ENCODE assay signal across 8 mouse cellular contexts in genomic region chr10:86778398-86779116, GRCm38 (mm10). TPM values are rescaled to one million over a fixed set of nuclear protein-coding genes. Genes with fewer than 3 reads are reported as not detected.
DNase-seq lines count a peak whose midpoint lies in the region; ATAC-seq and TF ChIP-seq lines count a peak whose summit lies in the region.

Nt5dc3 (plus strand) TSS chr10:86779005.

- DNase-seq in 3T3-L1 (ENCODE audit: low read depth, low spot score) = peak; percentile 98
- DNase-seq in adrenal gland, postnatal 4 days (ENCODE audit: low spot score in 2 of 2) = peak; percentile 86 to 92
- DNase-seq in embryonic facial prominence, embryonic 14.5 days (ENCODE audit: low spot score) = peak; percentile 97
- DNase-seq in heart, adult 2 months = peak; percentile 97 to 99
- DNase-seq in kidney, adult 8-10 months = peak; percentile 98
- peak; percentile 93 to 96 for DNase-seq in spleen, postnatal 10 days (ENCODE audit: low spot score in 2 of 2)

- no peak for TF ChIP-seq CTCF in heart, adult 2 months (IDR thresholded peaks at IDR 0.05)

- no peaks in the 10 kb centered on the region for H3K9me3 ChIP-seq in embryonic facial prominence, embryonic 14.5 days (ENCODE audit: control insufficient read depth, low read length)
- no peaks in the 10 kb centered on the region for H3K9me3 ChIP-seq in limb, embryonic 13.5 days
- H3K9me3 ChIP-seq in midbrain, embryonic 16.5 days (replicated peaks; ENCODE audit: control insufficient read depth, low read length, poor library complexity, severe bottlenecking) = no peaks in the 10 kb centered on the region

- intact Hi-C loops in heart, adult 2 months (cut with DNase I) = loop anchor here (1.0 to 10.0 kb wide), 3 partner anchors 36 to 196 kb away; no protein-coding TSS in a partner anchor

- no peaks in the 10 kb centered on the region for H3K79me2 ChIP-seq in heart, adult 2 months (replicated peaks; ENCODE audit: control insufficient read depth, insufficient read depth, low read length)

- peak; percentile 95 for ATAC-seq in embryonic facial prominence, embryonic 14.5 days (ENCODE audit: low read depth)
- peak; percentile 96 for ATAC-seq in limb, embryonic 13.5 days (ENCODE audit: low FRiP score, low read depth)
- peak; percentile 95 for ATAC-seq in midbrain, embryonic 16.5 days

- H3K9ac ChIP-seq in embryonic facial prominence, embryonic 14.5 days (ENCODE audit: low read depth, low read length) = peak within 1 kb of the TSS; percentile 75
- H3K9ac ChIP-seq in heart, adult 2 months (ENCODE audit: low read depth, low read length) = peak within 1 kb of the TSS; percentile 83
- peak within 1 kb of the TSS; percentile 75 for H3K9ac ChIP-seq in limb, embryonic 13.5 days
- H3K9ac ChIP-seq in midbrain, embryonic 16.5 days (ENCODE audit: low read depth, low read length) = peak within 1 kb of the TSS; percentile 80

- peak within 1 kb of the TSS; percentile 66 for H3K4me3 ChIP-seq in embryonic facial prominence, embryonic 14.5 days (ENCODE audit: low read depth, low read length)
- peak within 1 kb of the TSS; percentile 70 for H3K4me3 ChIP-seq in heart, adult 2 months
- H3K4me3 ChIP-seq in limb, embryonic 13.5 days = peak within 1 kb of the TSS; percentile 72
- peak within 1 kb of the TSS; percentile 65 for H3K4me3 ChIP-seq in midbrain, embryonic 16.5 days (ENCODE audit: low read depth, low read length)

- no peak within 1 kb of the TSS; the same call in 1 of the 2 replicates for H3K27ac ChIP-seq in embryonic facial prominence, embryonic 14.5 days (replicated peaks; ENCODE audit: low read depth, low read length)
- H3K27ac ChIP-seq in heart, adult 2 months = peak within 1 kb of the TSS; percentile 99
- no peak within 1 kb of the TSS for H3K27ac ChIP-seq in limb, embryonic 13.5 days
- peak within 1 kb of the TSS; percentile 69 for H3K27ac ChIP-seq in midbrain, embryonic 16.5 days (ENCODE audit: low read length)

- peak within 1 kb of the TSS; percentile 89 for H3K4me2 ChIP-seq in embryonic facial prominence, embryonic 14.5 days (ENCODE audit: low read depth, low read length)
- peak within 1 kb of the TSS; percentile 98 for H3K4me2 ChIP-seq in limb, embryonic 13.5 days (replicated peaks)
- peak within 1 kb of the TSS; percentile 73 for H3K4me2 ChIP-seq in midbrain, embryonic 16.5 days (ENCODE audit: low read length)

- H3K27me3 ChIP-seq in embryonic facial prominence, embryonic 14.5 days (replicated peaks; ENCODE audit: control insufficient read depth, insufficient read depth, low read length) = no peaks in the 10 kb centered on the region
- H3K27me3 ChIP-seq in heart, adult 2 months (ENCODE audit: control insufficient read depth, insufficient read depth, low read length) = no peaks in the 10 kb centered on the region
- H3K27me3 ChIP-seq in limb, embryonic 13.5 days = peaks cover 22% of the 10 kb centered on the region; the same call in 1 of the 2 replicates
- H3K27me3 ChIP-seq in midbrain, embryonic 16.5 days (ENCODE audit: control insufficient read depth, insufficient read depth, low read depth, low read length) = no peaks in the 10 kb centered on the region

- H3K4me1 ChIP-seq in embryonic facial prominence, embryonic 14.5 days (ENCODE audit: control insufficient read depth, insufficient read depth, low read length) = peaks cover 7% of the 10 kb centered on the region; the same call in 1 of the 2 replicates
- H3K4me1 ChIP-seq in heart, adult 2 months (ENCODE audit: control insufficient read depth, insufficient read depth, low read length) = peaks cover 6% of the 10 kb centered on the region
- peaks cover 29% of the 10 kb centered on the region for H3K4me1 ChIP-seq in limb, embryonic 13.5 days
- H3K4me1 ChIP-seq in midbrain, embryonic 16.5 days (ENCODE audit: control insufficient read depth, insufficient read depth, low read length) = peaks cover 31% of the 10 kb centered on the region

- WGBS in embryonic facial prominence, embryonic 14.5 days = 2% methylated on average over 30 of the region's 44 CpGs
- WGBS in heart, adult 2 months = 1% methylated on average over 44 of the region's 44 CpGs
- under 1% methylated on average over 44 of the region's 44 CpGs for WGBS in limb, embryonic 13.5 days
- WGBS in midbrain, embryonic 16.5 days = 1% methylated on average over 44 of the region's 44 CpGs

- no peaks in the 10 kb centered on the region for H3K36me3 ChIP-seq in embryonic facial prominence, embryonic 14.5 days (ENCODE audit: control insufficient read depth, insufficient read depth, low read length)
- H3K36me3 ChIP-seq in heart, adult 2 months (ENCODE audit: control insufficient read depth, insufficient read depth, low read length) = no peaks in the 10 kb centered on the region
- H3K36me3 ChIP-seq in limb, embryonic 13.5 days = no peaks in the 10 kb centered on the region
- no peaks in the 10 kb centered on the region for H3K36me3 ChIP-seq in midbrain, embryonic 16.5 days (ENCODE audit: control insufficient read depth, insufficient read depth, low read length)

- TF ChIP-seq EP300 in heart, adult 2 months (IDR thresholded peaks at IDR 0.05; ENCODE audit: insufficient read depth, low read depth, low read length) = peak; percentile 78

- TF ChIP-seq POLR2A in heart, adult 2 months (IDR thresholded peaks at IDR 0.05; ENCODE audit: insufficient read depth, low read depth, low read length) = peak; percentile 93

RNA-seq across cellular contexts. Expression of gene Nt5dc3, which starts in this region (rescaled TPM):
- total RNA-seq in adrenal gland, postnatal 4 days (2021) = 10 to 100 TPM; 23.4 to 25.5 TPM
- 2.3 TPM in 2 replicates for polyA plus RNA-seq in embryonic facial prominence, embryonic 14.5 days (2014; fragmentation: Nextera tagmentation; extraction: Ambion mirVana)
- total RNA-seq in heart, adult 2 months (2021) = 10 to 100 TPM; 33.9 to 36.6 TPM
- 25.3 and 45.6 TPM in 2 replicates for polyA plus RNA-seq in heart, adult 2 months (2012; rRNA removed)
- 0.83 and 0.98 TPM in 2 replicates for polyA plus RNA-seq in limb, embryonic 13.5 days (2015; fragmentation: Nextera tagmentation; extraction: Ambion mirVana)
- 15.2 and 15.9 TPM in 2 replicates for polyA plus RNA-seq in midbrain, embryonic 16.5 days (2015; fragmentation: Nextera tagmentation; extraction: Ambion mirVana)

Comparison
In these comparisons a context has a peak if more than half of its experiments do, and no peak if none do; other contexts are left out.
1. Peak in ATAC-seq, H3K4me3 ChIP-seq, H3K9ac ChIP-seq and H3K4me2 ChIP-seq in limb, embryonic 13.5 days; RNA of the gene not detected or under 1 TPM.
2. H3K27ac ChIP-seq: peak in heart, adult 2 months (single experiment) and midbrain, embryonic 16.5 days (single experiment); none in embryonic facial prominence, embryonic 14.5 days (single experiment) and limb, embryonic 13.5 days (single experiment).
3. Peak in every context shown above with its lines, with median percentiles within 50 percentile points of each other: DNase-seq, ATAC-seq, H3K4me2 ChIP-seq, H3K4me3 ChIP-seq and H3K9ac ChIP-seq.